Mouse (Mus musculus) intestine, embryonic 16.5 days (tissue): Measurements from ENCODE around the gene Tspan4. TPM values are rescaled to one million over a fixed set of nuclear protein-coding genes. Genes with fewer than 3 reads are reported as not detected.

Source experiments
- ATAC-seq: fragments of 200-750 bp; cut with Nextera tagmentation; 2 replicates; pipeline ENCODE4 v1.8.0; 2017; ENCODE audit warnings: moderate TSS enrichment, moderate library complexity
- H3K27ac ChIP-seq: fragments of 300-500 bp; sonication (generic); 2 replicates; pipeline ENCODE4 v1.5.1; 2014; ENCODE audit warnings: mild to moderate bottlenecking, low read length
- H3K27me3 ChIP-seq: fragments of 300-500 bp; sonication (generic); replicated peaks from 2 replicates; pipeline ENCODE4 v1.6.1; 2014; ENCODE audit warnings: low read length, control low read depth, mixed read lengths; ENCODE audit not compliant: control insufficient read depth, insufficient read depth
- H3K36me3 ChIP-seq: fragments of 300-500 bp; sonication (generic); 2 replicates; pipeline ENCODE4 v1.6.1; 2014; ENCODE audit warnings: low read length, control low read depth; ENCODE audit not compliant: control insufficient read depth, insufficient read depth
- H3K4me1 ChIP-seq: fragments of 300-500 bp; sonication (generic); 2 replicates; pipeline ENCODE4 v1.6.1; 2014; ENCODE audit warnings: low read length, control low read depth, mixed read lengths; ENCODE audit not compliant: control insufficient read depth, insufficient read depth
- H3K4me2 ChIP-seq: fragments of 300-500 bp; sonication (generic); 2 replicates; pipeline ENCODE4 v1.6.1; 2014; ENCODE audit warnings: low read depth, low read length, control low read depth
- H3K4me3 ChIP-seq: fragments of 300-500 bp; sonication (generic); 2 replicates; pipeline ENCODE4 v1.5.1; 2014; ENCODE audit warnings: mild to moderate bottlenecking, low read length
- H3K9ac ChIP-seq: fragments of 300-500 bp; sonication (generic); 2 replicates; pipeline ENCODE4 v1.6.1; 2014; ENCODE audit warnings: low read depth, low read length
- H3K9me3 ChIP-seq: fragments of 300-500 bp; sonication (generic); 2 replicates; pipeline ENCODE4 v1.6.1; 2016; ENCODE audit warnings: low read length, control low read depth; ENCODE audit not compliant: control insufficient read depth
- WGBS: fragments of 180-500 bp; shearing (Covaris S2); extraction: QIAGEN DNeasy Blood & Tissue Kit; methylation state at CpG from one replicate; pipeline ENCODE4 v1.1.7; 2014; 5-methylcytosine and 5-hydroxymethylcytosine counted together
- polyA plus RNA-seq: library from polyadenylated mRNA; unstranded; fragments of >200 nt; fragmentation: Nextera tagmentation; extraction: Ambion mirVana; gene quantifications from 2 replicates; pipeline ENCODE4 v1.2.1, GENCODE M21; 2015

Gene Tspan4
- polyA plus RNA-seq, 1 experiment from 2014 or later = 59.2 TPM

- no peak overlapping the region for H3K4me3 ChIP-seq
- no peak for ATAC-seq
- no peak overlapping the region for H3K9ac ChIP-seq
- no peak overlapping the region for H3K4me2 ChIP-seq
- H3K9me3 ChIP-seq = no peaks in the 10 kb centered on the region
- peaks cover 19% of the 10 kb centered on the region for H3K4me1 ChIP-seq
- H3K36me3 ChIP-seq = no peaks in the 10 kb centered on the region
- no peak overlapping the region for H3K27ac ChIP-seq
- WGBS = 78% methylated on average over 2 of the region's 2 CpGs
- no peaks in the 10 kb centered on the region for H3K27me3 ChIP-seq
Measured at GRCm38 (mm10) chr7:141542588-141542987, 67.5 kb downstream of the Tspan4 start.

Other genes starting within 250 kb of the Tspan4 start
- gene Phrf1, start 246.5 kb upstream of the Tspan4 start, polyA plus RNA-seq = 55.2 and 56.7 TPM in 2 replicates
- 6.5 and 9.1 TPM in 2 replicates for gene Irf7, start 208.8 kb upstream of the Tspan4 start, polyA plus RNA-seq
- gene Cdhr5, start 198.5 kb upstream of the Tspan4 start, polyA plus RNA-seq = 167 and 234 TPM in 2 replicates
- gene Sct, start 196.1 kb upstream of the Tspan4 start, polyA plus RNA-seq = 304 and 334 TPM in 2 replicates
- 0.23 and 0.48 TPM in 2 replicates for gene Drd4, start 183.2 kb upstream of the Tspan4 start, polyA plus RNA-seq
- 61.0 and 64.4 TPM in 2 replicates for gene Deaf1, start 147.6 kb upstream of the Tspan4 start, polyA plus RNA-seq
- 32.4 and 34.2 TPM in 2 replicates for gene Tmem80, start 147.5 kb upstream of the Tspan4 start, polyA plus RNA-seq
- 191 and 214 TPM in 2 replicates for gene Eps8l2, start 136.4 kb upstream of the Tspan4 start, polyA plus RNA-seq
- gene Taldo1, start 83.0 kb upstream of the Tspan4 start, polyA plus RNA-seq = 567 and 582 TPM in 2 replicates
- gene Gatd1, start 61.1 kb upstream of the Tspan4 start, polyA plus RNA-seq = 47.5 and 48.2 TPM in 2 replicates
- 3.2 and 4.0 TPM in 2 replicates for gene Cend1, start 45.7 kb upstream of the Tspan4 start, polyA plus RNA-seq
- 34.6 and 37.7 TPM in 2 replicates for gene Slc25a22, start 37.3 kb upstream of the Tspan4 start, polyA plus RNA-seq
- gene Pidd1, start 31.2 kb upstream of the Tspan4 start, polyA plus RNA-seq = 7.3 and 8.0 TPM in 2 replicates
- gene Rplp2, start 27.9 kb upstream of the Tspan4 start, polyA plus RNA-seq = 1,164 and 1,258 TPM in 2 replicates
- gene Pnpla2, start 20.0 kb upstream of the Tspan4 start, polyA plus RNA-seq = 45.5 and 45.7 TPM in 2 replicates
- 19.3 and 21.0 TPM in 2 replicates for gene Cracr2b, start 14.1 kb upstream of the Tspan4 start, polyA plus RNA-seq
- 30.6 and 30.8 TPM in 2 replicates for gene Cd151, start 7.8 kb upstream of the Tspan4 start, polyA plus RNA-seq
- 50.9 and 57.1 TPM in 2 replicates for gene Polr2l, start 108 bp upstream of the Tspan4 start, polyA plus RNA-seq
- 69.8 and 76.5 TPM in 2 replicates for gene Chid1, start 64.6 kb downstream of the Tspan4 start, polyA plus RNA-seq
- gene Ap2a2, start 86.9 kb downstream of the Tspan4 start, polyA plus RNA-seq = 89.4 and 103 TPM in 2 replicates
- 0.24 and 0.28 TPM in 2 replicates for gene Muc6, start 180.1 kb downstream of the Tspan4 start, polyA plus RNA-seq
- 22.1 and 28.5 TPM in 2 replicates for gene Muc2, start 215.1 kb downstream of the Tspan4 start, polyA plus RNA-seq